ENCODE assay signal across 18 mouse cellular contexts in genomic region chr9:25337436-25338198, GRCm38 (mm10).
DNase-seq lines count a peak whose midpoint lies in the region.
"Had no signal": no experiment of that assay in that cellular context is flagged by ENCODE, and none has a peak within 500 bp of the region (broad histone marks: within the 10 kb centered on the region; RNA-seq: fewer than 3 reads in every experiment).

No protein-coding gene starts in this region.

- no peak overlapping the region for H3K4me3 ChIP-seq in heart, embryonic 10.5 days
- H3K4me3 ChIP-seq: embryonic facial prominence, embryonic 12.5 days; hindbrain, embryonic 15.5 days; kidney, embryonic 15.5 days; limb, embryonic 15.5 days; liver, embryonic 15.5 days; midbrain, embryonic 10.5 days had no signal

- intact Hi-C loops in heart, postnatal 36 days (cut with DNase I): no loop called here

- 88% methylated on average over 2 of the region's 2 CpGs for WGBS in heart, embryonic 10.5 days

- no peaks in the 10 kb centered on the region for H3K9me3 ChIP-seq in heart, embryonic 10.5 days
- H3K9me3 ChIP-seq: embryonic facial prominence, embryonic 12.5 days; hindbrain, embryonic 15.5 days; kidney, embryonic 15.5 days; limb, embryonic 15.5 days; liver, embryonic 15.5 days; midbrain, embryonic 10.5 days had no signal

- peak; percentile 18 for DNase-seq in gastrocnemius, postnatal 10 days
- no peak for DNase-seq in gastrocnemius, adult 8-10 months (ENCODE audit: low spot score in 2 of 2)
- peak; percentile 46 for DNase-seq in heart, embryonic 10.5 days (ENCODE audit: low spot score)
- DNase-seq in heart, postnatal 36 days: no peak
- DNase-seq in NIH3T3 (ENCODE audit: low read depth): peak; percentile 72
- DNase-seq in skeletal muscle tissue, adult 2 months (ENCODE audit: low read depth, low spot score): peak; percentile 24
- no peak for DNase-seq in layer of hippocampus, postnatal 14 days (ENCODE audit: low spot score in 2 of 2)
- DNase-seq: adrenal gland, adult 8-10 months; cerebellum, adult 9-10 months; right cerebral cortex, adult 18-20 months; thymus, postnatal 25 days had no signal

- peaks cover 4% of the 10 kb centered on the region; the same call in 1 of the 2 replicates for H3K4me1 ChIP-seq in heart, embryonic 10.5 days
- H3K4me1 ChIP-seq: hindbrain, embryonic 15.5 days; kidney, embryonic 15.5 days; limb, embryonic 15.5 days; liver, embryonic 15.5 days; midbrain, embryonic 10.5 days had no signal

- no peaks in the 10 kb centered on the region for H3K27me3 ChIP-seq in heart, embryonic 10.5 days (ENCODE audit: insufficient read depth, poor library complexity, severe bottlenecking)
- H3K27me3 ChIP-seq: embryonic facial prominence, embryonic 12.5 days; hindbrain, embryonic 15.5 days; kidney, embryonic 15.5 days; limb, embryonic 15.5 days; liver, embryonic 15.5 days had no signal

- H3K27ac ChIP-seq in heart, embryonic 10.5 days: no peak overlapping the region
- H3K27ac ChIP-seq: embryonic facial prominence, embryonic 12.5 days; hindbrain, embryonic 15.5 days; kidney, embryonic 15.5 days; limb, embryonic 15.5 days; liver, embryonic 15.5 days; macrophage; midbrain, embryonic 10.5 days had no signal

- H3K36me3 ChIP-seq in heart, embryonic 10.5 days: no peaks in the 10 kb centered on the region
- H3K36me3 ChIP-seq: embryonic facial prominence, embryonic 12.5 days; hindbrain, embryonic 15.5 days; kidney, embryonic 15.5 days; limb, embryonic 15.5 days; liver, embryonic 15.5 days; midbrain, embryonic 10.5 days had no signal

Comparison
In these comparisons a context has a peak if more than half of its experiments do, and no peak if none do; other contexts are left out.
1. DNase-seq: peak in gastrocnemius, postnatal 10 days (single experiment), heart, embryonic 10.5 days (single experiment), NIH3T3 (single experiment) and skeletal muscle tissue, adult 2 months (single experiment); none in gastrocnemius, adult 8-10 months (0 of 2), heart, postnatal 36 days (0 of 2) and layer of hippocampus, postnatal 14 days (0 of 2).